Mouse (Mus musculus): ENCODE data around the gene Tnni3. TPM values are rescaled to one million over a fixed set of nuclear protein-coding genes. Genes with fewer than 3 reads are reported as not detected.
A peak's percentile ranks its signal among the peaks of the same experiment; 100 is the strongest.
"Not testable (repeated sequence)": the region's sequence is repeated elsewhere in the genome, so short reads cannot be mapped to it uniquely, and the experiment has no call there.

Gene Tnni3
- polyA plus RNA-seq, 1 experiment from 2014 or later: 1.8 TPM

DNA sequence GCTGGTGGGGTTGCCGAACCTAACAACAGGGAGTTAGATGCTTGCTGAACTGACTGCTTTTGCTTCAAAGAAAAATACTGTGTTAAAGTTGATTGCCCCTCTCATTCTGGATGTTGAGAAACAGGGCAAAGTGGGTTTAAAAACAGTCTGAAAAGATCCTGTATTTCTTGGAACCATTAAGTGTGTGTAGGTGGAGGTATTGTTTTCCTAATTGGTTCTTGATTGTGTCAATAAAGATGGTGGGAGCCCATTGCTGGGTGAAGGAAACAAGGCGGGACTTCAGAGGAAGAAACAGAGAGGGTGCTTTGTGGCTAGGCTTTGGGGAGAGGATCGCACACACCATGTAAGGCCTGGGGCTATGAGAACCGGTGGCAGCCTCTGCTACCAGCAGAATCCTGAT, 13.2 kb upstream of the Tnni3 start:
- 35% methylated on average over 4 of the region's 4 CpGs for WGBS (ENCODE audit: insufficient replicate concordance)
- Histone ChIP-seq H3K27me3 (replicated peaks) (peaks cover 18% of the 10 kb centered on the region), H3K36me3 (no peaks in the 10 kb centered on the region), H3K4me3 (no peak overlapping the region), H3K9ac (no peak overlapping the region), H3K27ac (no peak overlapping the region), H3K4me2 (no peak overlapping the region), H3K4me1 (no peaks in the 10 kb centered on the region; the same call in 1 of the 2 replicates), H3K9me3 (replicated peaks) (no peaks in the 10 kb centered on the region)
- no peak for ATAC-seq

DNA sequence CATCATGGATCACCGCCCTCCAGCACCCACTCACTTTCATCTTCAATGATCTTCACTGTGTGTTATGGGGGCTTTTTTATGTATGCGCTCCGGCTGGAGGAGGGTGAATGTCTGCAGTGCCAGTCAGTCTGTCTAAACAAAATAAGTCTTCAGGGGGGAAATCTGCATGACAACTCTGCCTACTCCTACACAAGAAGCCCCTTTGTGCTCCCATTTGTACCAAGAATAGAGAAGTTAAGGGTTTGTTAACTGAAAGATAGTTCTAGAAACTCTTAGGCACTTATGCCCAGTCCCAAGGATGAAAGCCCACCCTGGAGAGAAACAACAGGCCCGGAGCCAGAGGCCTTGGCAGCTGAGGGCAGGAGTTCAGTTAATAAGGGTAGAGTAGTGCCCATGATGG, 12.3 kb upstream of the Tnni3 start:
- H3K4me2 ChIP-seq: no peak overlapping the region
- H3K27me3 ChIP-seq (replicated peaks): peaks cover 26% of the 10 kb centered on the region
- no peak overlapping the region for H3K4me3 ChIP-seq
- no peak for ATAC-seq
- 80% methylated on average over 4 of the region's 4 CpGs for WGBS (ENCODE audit: insufficient replicate concordance)
- no peaks in the 10 kb centered on the region for H3K36me3 ChIP-seq
- no peaks in the 10 kb centered on the region for H3K4me1 ChIP-seq
- H3K27ac ChIP-seq: no peak overlapping the region
- no peaks in the 10 kb centered on the region for H3K9me3 ChIP-seq (replicated peaks)
- no peak overlapping the region for H3K9ac ChIP-seq

DNA sequence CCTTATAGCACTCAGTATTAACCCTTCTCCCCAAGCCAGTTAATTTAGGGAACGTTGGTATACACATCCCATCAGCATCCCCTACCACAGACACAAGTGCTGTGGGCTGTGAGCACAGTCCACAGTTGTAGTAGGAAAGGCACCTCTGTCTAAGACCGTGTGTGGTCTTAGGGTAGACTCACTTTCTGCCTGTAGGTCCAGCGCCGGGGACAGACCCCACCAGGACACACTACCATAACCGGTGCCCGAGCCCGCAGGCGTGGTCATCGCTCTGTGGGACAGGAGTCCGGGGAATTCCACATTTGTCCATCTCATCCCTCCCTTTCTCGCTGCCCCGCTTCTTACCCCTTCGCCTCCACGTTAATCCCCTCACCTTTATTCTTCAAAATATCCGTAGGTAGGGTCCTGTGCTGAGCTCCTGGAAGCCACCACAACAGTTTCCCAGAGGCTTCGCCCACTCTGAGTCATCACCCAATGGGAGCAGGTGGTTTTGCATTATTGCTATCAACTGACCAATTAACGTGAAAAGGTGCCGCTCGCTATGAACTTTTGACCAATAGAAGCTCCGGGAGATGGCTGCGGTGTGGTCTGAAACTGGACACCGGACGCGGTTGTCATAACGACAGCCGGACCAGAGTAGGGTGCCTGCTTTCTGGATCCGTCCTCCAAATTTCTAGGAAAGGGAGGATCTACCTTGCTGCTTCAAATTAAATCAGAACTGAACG, 8.1 kb upstream of the Tnni3 start, which contains the start of gene Dnaaf3:
Dnaaf3 (minus strand) TSS at position 449 of the 725 bp plus-strand sequence.
- Histone ChIP-seq H3K36me3 (no peaks in the 10 kb centered on the region), H3K4me3 (peak within 1 kb of the TSS; percentile 28), H3K27me3 (replicated peaks) (peaks cover 32% of the 10 kb centered on the region), H3K4me2 (peak within 1 kb of the TSS; percentile 55), H3K27ac (no peak within 1 kb of the TSS), H3K9me3 (replicated peaks) (no peaks in the 10 kb centered on the region), H3K4me1 (peaks cover 4% of the 10 kb centered on the region), H3K9ac (no peak within 1 kb of the TSS)
- 8% methylated on average over 28 of the region's 28 CpGs for WGBS (ENCODE audit: insufficient replicate concordance)
- ATAC-seq: peak; percentile 75

DNA sequence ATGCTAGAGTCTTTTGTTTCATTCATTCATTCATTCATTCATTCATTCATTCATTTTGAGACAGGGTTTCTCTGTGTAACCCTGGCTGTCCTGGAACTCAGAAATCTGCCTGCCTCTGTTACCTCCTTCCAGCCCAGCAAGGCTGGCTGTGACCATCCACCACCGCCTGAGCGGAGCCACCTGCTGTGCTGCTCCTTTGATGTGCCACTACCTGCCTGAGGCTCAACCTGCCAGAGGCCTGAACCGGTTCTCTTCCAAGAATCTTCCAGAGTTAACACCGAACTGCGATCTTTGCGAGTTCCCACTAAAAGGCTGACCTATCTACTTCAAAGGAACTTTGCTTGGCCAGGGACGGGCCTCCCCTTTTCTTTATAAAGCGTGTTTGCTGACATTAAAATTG, 6.1 kb upstream of the Tnni3 start:
- not testable (repeated sequence) for H3K4me2 ChIP-seq; ATAC-seq; H3K27ac ChIP-seq; H3K9ac ChIP-seq; H3K9me3 ChIP-seq (replicated peaks); H3K4me3 ChIP-seq; H3K36me3 ChIP-seq
- peaks cover 19% of the 10 kb centered on the region for H3K4me1 ChIP-seq
- H3K27me3 ChIP-seq (replicated peaks): peaks cover 32% of the 10 kb centered on the region
- WGBS (ENCODE audit: insufficient replicate concordance): 48% methylated on average over 8 of the region's 8 CpGs

DNA sequence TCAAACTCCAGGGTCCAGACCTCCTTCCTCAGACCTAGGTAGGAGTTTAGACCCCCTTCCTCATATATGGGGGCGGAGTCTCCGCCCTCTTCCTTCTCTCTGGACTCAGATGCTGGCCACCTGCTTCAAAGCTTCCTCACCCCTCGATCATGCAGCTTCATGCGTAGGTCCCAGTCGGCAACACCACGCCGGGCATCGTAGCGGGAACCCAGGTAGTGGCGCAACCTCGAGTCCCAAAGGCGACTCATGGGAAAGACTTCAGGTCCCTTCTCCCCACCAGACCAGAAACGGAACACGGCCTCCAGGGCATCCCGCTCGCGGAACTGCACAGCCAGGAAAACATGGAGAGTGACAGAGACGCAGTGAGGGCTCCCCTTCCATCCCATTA, 3.3 kb upstream of the Tnni3 start:
- Histone ChIP-seq H3K9me3 (replicated peaks) (no peaks in the 10 kb centered on the region), H3K27ac (no peak overlapping the region), H3K4me3 (no peak overlapping the region), H3K4me1 (peaks cover 36% of the 10 kb centered on the region), H3K4me2 (peak overlapping the region; percentile 69), H3K9ac (no peak overlapping the region), H3K27me3 (replicated peaks) (peaks cover 21% of the 10 kb centered on the region), H3K36me3 (no peaks in the 10 kb centered on the region)
- ATAC-seq: no peak
- 54% methylated on average over 18 of the region's 18 CpGs for WGBS (ENCODE audit: insufficient replicate concordance)

DNA sequence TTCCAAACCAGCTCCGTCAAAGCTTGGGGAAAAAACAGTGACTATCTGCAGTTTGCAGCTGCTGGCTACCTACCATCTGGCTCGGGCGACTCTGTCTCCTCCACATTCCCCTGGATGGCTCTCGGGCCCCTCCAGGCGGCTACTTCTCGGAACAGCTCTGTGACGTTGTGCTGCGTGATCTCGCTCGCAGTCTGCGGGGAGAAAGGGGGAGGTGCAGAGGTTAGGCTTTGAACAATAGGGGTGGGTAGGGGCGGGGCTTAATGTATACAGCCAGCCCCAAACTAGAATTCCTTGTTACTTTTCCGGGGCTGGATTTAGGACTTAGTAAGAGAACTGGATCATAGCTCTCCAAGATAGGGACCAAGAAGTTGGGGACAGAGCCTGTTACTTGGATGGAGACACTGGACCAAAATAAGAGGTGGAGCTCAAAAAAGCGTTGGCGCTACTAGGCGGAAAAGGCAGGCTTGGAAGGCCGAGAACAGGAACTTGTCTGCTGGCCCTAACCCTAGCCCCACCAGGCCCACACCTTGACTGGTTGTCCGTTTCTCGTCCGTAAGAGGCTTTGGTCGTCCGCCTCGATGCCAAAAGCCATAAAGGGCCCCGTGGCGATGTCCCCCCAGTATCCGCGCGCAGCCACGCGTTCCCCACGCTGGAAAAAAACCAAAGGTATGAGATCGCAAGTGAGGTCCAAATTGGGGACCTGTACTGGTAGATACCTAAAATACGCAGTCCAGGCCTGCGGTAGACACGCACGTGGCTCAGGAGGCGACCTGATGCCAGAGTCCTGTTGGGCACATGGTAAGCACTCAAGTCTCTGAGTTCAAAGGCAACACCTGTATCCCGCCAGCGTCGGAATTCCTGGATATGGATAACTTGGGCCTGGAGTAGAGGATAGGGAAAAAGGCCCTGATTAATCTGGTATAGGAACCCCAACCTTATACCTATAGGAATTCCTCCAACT, 2.6 kb upstream of the Tnni3 start:
- peak overlapping the region; percentile 60 for H3K9ac ChIP-seq
- H3K27ac ChIP-seq: no peak overlapping the region; the same call in 1 of the 2 replicates

DNA sequence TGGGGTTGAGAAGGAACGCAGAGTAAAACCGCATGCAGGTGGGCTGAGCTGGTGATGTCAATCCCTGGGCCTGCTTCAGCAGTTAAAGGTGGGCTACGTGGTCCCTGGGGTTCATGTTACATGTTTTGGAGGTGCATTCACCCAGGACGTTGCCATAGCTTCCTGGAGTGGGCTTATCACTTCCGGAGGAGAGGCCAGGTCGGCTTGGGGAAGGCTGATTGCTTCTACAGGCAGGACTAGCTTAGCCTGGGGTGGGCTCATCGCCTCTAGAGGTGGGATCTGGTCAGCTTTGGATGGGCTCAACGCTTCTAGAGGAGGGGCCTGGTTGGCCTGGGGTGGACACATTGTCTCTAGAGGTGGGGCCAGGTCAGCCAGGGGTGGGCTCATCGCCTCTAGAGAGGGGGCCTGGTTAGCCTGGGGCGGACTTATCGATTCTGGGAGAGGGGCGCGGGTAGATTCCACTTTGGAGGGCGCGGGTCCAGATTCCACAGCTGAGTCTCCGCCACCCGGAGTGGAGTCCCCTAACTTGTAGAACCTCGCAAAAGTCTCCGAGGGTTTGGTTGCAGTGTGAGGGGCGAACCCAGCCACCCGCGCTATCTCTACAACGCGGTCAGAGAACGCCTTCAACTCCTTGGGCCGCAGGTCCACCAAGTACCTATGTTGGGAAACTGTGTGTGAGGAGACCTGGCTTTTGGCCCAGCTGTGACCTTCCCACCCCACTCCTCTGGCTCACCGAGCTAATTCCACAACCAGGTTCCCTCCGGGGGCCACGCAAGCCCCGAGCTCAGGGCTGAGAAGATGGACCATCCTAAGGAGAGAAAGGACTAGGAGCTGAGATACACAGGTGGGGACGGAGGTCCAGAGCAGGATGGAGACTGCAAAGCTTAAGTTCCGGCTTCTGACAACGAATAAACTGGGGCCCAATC, 561 bp downstream of the Tnni3 start:
- H3K9ac ChIP-seq: no peak overlapping the region
- peaks cover 55% of the 10 kb centered on the region for H3K4me1 ChIP-seq
- peaks cover 26% of the 10 kb centered on the region for H3K27me3 ChIP-seq (replicated peaks)
- H3K27ac ChIP-seq: no peak overlapping the region
- 72% methylated on average over 33 of the region's 33 CpGs for WGBS (ENCODE audit: insufficient replicate concordance)
- H3K36me3 ChIP-seq: no peaks in the 10 kb centered on the region
- no peak for ATAC-seq
- no peaks in the 10 kb centered on the region for H3K9me3 ChIP-seq (replicated peaks)
- no peak overlapping the region for H3K4me3 ChIP-seq
- no peak overlapping the region for H3K4me2 ChIP-seq

More for the DNA sequence above, 2.6 kb upstream of the Tnni3 start:
- Histone ChIP-seq H3K36me3 (no peaks in the 10 kb centered on the region), H3K4me2 (peak overlapping the region; percentile 69), H3K4me3 (peak overlapping the region; percentile 47), H3K4me1 (peaks cover 43% of the 10 kb centered on the region), H3K27me3 (replicated peaks) (peaks cover 21% of the 10 kb centered on the region), H3K9me3 (replicated peaks) (no peaks in the 10 kb centered on the region)
- WGBS (ENCODE audit: insufficient replicate concordance): 18% methylated on average over 40 of the region's 40 CpGs
- peak; percentile 85 for ATAC-seq

DNA sequence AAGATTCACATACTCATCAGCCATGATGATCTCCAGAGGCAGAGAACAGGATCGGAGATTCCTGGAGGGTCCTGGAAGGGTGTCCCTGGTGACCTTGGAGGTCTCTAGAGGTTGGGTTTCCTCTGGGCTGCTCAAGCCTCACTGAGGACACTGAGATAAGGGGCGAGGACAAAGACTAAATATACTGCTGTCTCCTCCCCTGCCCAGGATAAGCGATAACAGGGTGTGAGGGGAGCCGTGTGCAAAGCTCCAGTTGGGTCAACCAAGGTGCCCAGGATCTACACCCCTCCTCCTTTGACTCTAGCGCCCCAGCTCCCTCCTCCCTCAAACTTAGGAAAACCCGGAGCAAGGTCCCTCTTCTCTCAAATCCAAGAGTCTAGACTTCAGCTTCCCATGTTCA, 1.7 kb downstream of the Tnni3 start:
- Histone ChIP-seq H3K9ac (no peak overlapping the region), H3K4me2 (no peak overlapping the region), H3K9me3 (replicated peaks) (no peaks in the 10 kb centered on the region), H3K27me3 (replicated peaks) (peaks cover 26% of the 10 kb centered on the region), H3K27ac (no peak overlapping the region), H3K4me1 (peaks cover 55% of the 10 kb centered on the region), H3K36me3 (no peaks in the 10 kb centered on the region), H3K4me3 (no peak overlapping the region)
- WGBS (ENCODE audit: insufficient replicate concordance): 23% methylated on average over 6 of the region's 6 CpGs
- ATAC-seq: 0 out of 2 replicates have a peak, but pooled peaks have one; percentile 28

DNA sequence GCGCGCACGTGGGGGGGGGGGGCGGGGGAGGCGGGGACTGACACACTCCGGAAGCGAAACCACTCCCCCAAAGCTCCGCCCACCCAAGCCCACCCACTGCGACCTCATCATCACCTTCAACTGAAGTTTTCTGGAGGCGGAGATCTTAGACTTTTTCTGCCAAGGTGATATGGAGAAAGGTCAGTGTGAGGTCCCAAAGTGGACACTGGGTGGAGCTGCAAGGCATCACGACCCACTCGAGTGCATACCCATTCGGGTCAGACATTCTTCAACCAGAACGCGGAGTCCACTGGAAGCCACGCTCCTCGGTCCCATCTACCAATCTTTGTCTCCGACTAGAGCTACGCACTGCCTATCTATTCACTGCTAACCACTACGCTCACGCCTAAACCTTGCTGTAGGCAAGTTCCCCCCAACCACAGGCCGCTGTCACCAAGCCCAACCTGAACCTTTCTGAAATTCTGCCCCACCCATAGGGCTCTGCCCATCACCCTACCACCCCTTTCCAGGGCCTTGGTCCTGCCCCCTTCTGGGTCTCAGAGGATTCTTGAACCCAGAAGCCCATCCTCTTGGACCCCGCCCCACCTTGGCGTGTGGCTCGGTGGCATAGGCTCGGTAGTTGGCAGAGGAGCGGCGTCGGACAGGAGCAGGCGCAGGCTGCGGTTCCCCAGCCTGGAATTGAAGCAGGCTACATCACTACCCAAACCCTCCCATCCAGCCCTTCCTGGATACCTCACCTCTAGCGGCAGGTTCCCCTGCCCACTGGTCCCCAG, 2.6 kb downstream of the Tnni3 start:
- Histone ChIP-seq H3K27me3 (replicated peaks) (peaks cover 26% of the 10 kb centered on the region), H3K4me1 (peaks cover 54% of the 10 kb centered on the region), H3K4me3 (peak overlapping the region; percentile 23), H3K36me3 (no peaks in the 10 kb centered on the region), H3K4me2 (peak overlapping the region; percentile 60), H3K9me3 (replicated peaks) (no peaks in the 10 kb centered on the region), H3K9ac (no peak overlapping the region), H3K27ac (no peak overlapping the region)
- WGBS (ENCODE audit: insufficient replicate concordance): 23% methylated on average over 32 of the region's 32 CpGs
- no peak for ATAC-seq

DNA sequence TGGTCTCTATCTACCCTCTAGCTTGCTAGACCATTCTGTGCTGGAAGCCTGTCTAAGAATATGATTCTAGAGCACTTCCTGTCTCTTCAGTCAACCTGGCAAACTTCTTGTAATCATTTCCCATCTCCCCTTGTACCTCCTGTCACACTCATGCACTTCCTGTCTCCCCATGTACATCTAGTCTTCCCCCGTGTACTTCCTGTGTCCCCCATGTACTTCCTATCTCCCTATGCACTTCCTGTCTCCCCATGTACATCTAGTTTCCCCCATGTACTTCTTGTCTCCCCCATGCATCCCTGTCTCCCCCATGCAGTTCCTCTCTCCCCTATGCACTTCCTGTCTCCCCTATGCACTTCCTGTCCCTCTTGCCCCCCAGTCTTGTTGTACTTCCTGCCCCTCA, 5.5 kb downstream of the Tnni3 start:
- H3K9me3 ChIP-seq (replicated peaks): no peaks in the 10 kb centered on the region
- H3K4me3 ChIP-seq: no peak overlapping the region
- H3K27ac ChIP-seq: no peak overlapping the region
- peaks cover 26% of the 10 kb centered on the region for H3K27me3 ChIP-seq (replicated peaks)
- H3K4me2 ChIP-seq: no peak overlapping the region
- H3K36me3 ChIP-seq: no peaks in the 10 kb centered on the region
- no peak for ATAC-seq
- no peak overlapping the region for H3K9ac ChIP-seq
- 36% methylated on average over 1 of the region's 1 CpGs for WGBS (ENCODE audit: insufficient replicate concordance)
- peaks cover 52% of the 10 kb centered on the region for H3K4me1 ChIP-seq
